Mouse (Mus musculus): Measurements from ENCODE around the gene Klhl29. TPM values are rescaled to one million over a fixed set of nuclear protein-coding genes. Genes with fewer than 3 reads are reported as not detected.

Klhl29 gene
- polyA plus RNA-seq, 1 experiment: 0.22 TPM

DNA sequence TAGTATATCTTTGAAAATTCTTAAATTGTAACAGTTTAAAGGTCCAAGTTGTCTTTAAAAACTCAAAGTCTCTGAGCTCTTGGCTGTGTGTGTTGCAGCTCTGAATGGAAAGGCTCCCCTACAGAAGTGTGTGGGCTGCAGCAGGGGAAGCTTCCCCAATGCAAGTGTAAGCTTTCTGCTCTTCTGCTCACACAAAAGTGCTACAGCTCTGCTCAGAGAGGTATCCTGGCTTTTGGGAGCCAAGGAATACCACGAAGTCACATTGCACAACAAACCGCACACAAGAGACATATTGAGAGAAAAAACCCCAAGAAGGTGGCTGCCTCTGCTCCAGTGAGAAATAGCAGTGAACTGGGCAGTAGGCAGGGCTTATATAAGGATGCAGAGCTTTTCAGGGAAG lies 337.5 kb downstream of the Klhl29 start:
- TF ChIP-seq POLR2A (IDR thresholded peaks at IDR 0.05; ENCODE audit: borderline replicate concordance, control insufficient read depth, low read depth, low read length): no peak
- no peak for TF ChIP-seq CTCF (IDR thresholded peaks at IDR 0.05; ENCODE audit: control insufficient read depth, insufficient read depth, low read length)
- H3K4me1 ChIP-seq (ENCODE audit: control insufficient read depth, insufficient read depth, low read length): no peaks in the 10 kb centered on the region
- H3K4me3 ChIP-seq (replicated peaks; ENCODE audit: control insufficient read depth, low read depth, low read length): no peak overlapping the region
- WGBS: 69% methylated on average over 2 of the region's 2 CpGs
- H3K27ac ChIP-seq (ENCODE audit: control insufficient read depth, insufficient read depth, low read depth, low read length, poor library complexity): no peak overlapping the region

DNA sequence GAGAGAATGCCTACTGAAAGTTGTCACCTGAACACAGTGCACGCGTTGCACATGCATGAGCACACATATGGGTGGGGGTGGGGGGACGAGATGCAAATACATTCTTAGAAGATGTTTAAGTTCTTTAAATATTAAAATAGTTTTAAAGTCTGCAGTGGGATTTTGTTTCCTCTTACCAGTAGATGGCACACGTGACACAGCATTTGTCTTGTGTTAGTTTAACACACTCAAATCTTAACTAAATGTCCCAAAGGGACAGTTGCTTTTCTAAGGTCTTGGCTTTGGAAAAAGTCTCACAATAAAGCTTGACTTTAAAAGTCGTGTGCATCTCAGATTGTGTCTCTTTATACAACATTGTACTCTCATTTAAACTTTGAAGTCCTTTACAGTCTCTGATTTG lies 346.4 kb downstream of the Klhl29 start:
- WGBS: 86% methylated on average over 5 of the region's 5 CpGs
- TF ChIP-seq POLR2A (IDR thresholded peaks at IDR 0.05; ENCODE audit: borderline replicate concordance, control insufficient read depth, low read depth, low read length): no peak
- TF ChIP-seq CTCF (IDR thresholded peaks at IDR 0.05; ENCODE audit: control insufficient read depth, insufficient read depth, low read length): no peak
- no peak overlapping the region for H3K27ac ChIP-seq (ENCODE audit: control insufficient read depth, insufficient read depth, low read depth, low read length, poor library complexity)
- H3K4me3 ChIP-seq (replicated peaks; ENCODE audit: control insufficient read depth, low read depth, low read length): no peak overlapping the region
- no peaks in the 10 kb centered on the region for H3K4me1 ChIP-seq (ENCODE audit: control insufficient read depth, insufficient read depth, low read length)

Measured in bone marrow, adult 2 months (tissue).